Mouse (Mus musculus): Measurements from ENCODE around the gene Scml2. TPM values are rescaled to one million over a fixed set of nuclear protein-coding genes. Genes with fewer than 3 reads are reported as not detected.
A peak's percentile ranks its signal among the peaks of the same experiment; 100 is the strongest.
"Not testable (repeated sequence)": the region's sequence is repeated elsewhere in the genome, so short reads cannot be mapped to it uniquely, and the experiment has no call there.

Gene Scml2
- 0.47 and 0.84 TPM in 2 replicates for polyA plus RNA-seq (2011; ENCODE audit: insufficient read depth, insufficient read length, low replicate concordance, missing spikeins)

- not testable (repeated sequence) for H3K4me3 ChIP-seq (replicated peaks; ENCODE audit: control insufficient read depth, low read depth, low read length)
- WGBS: 100% methylated on average over 1 of the region's 14 CpGs
Measured at GRCm38 (mm10) chrX:161116893-161117292, at the start of gene Scml2. TSS of gene Scml2 (plus strand) at chrX:161117193.

GRCm38 (mm10) chrX:161075576-161075975 is 41.4 kb upstream of the Scml2 start:
- not testable (repeated sequence) for H3K27ac ChIP-seq (ENCODE audit: control insufficient read depth, insufficient read depth, low read depth, low read length, poor library complexity); H3K4me3 ChIP-seq (replicated peaks; ENCODE audit: control insufficient read depth, low read depth, low read length); H3K4me1 ChIP-seq (ENCODE audit: control insufficient read depth, insufficient read depth, low read length)
- 72% methylated on average over 6 of the region's 6 CpGs for WGBS

More at GRCm38 (mm10) chrX:161116893-161117292, at the start of gene Scml2:
- not testable (repeated sequence) for H3K27ac ChIP-seq (ENCODE audit: control insufficient read depth, insufficient read depth, low read depth, low read length, poor library complexity); H3K4me1 ChIP-seq (ENCODE audit: control insufficient read depth, insufficient read depth, low read length)

- TF ChIP-seq POLR2A (IDR thresholded peaks at IDR 0.05; ENCODE audit: borderline replicate concordance, control insufficient read depth, low read depth, low read length): no peak
- no peak for TF ChIP-seq CTCF (IDR thresholded peaks at IDR 0.05; ENCODE audit: control insufficient read depth, insufficient read depth, low read length)
- Histone ChIP-seq H3K27ac (ENCODE audit: control insufficient read depth, insufficient read depth, low read depth, low read length, poor library complexity) (no peak overlapping the region), H3K4me1 (ENCODE audit: control insufficient read depth, insufficient read depth, low read length) (no peaks in the 10 kb centered on the region), H3K4me3 (replicated peaks; ENCODE audit: control insufficient read depth, low read depth, low read length) (peak overlapping the region; percentile 66)
- 3% methylated on average over 22 of the region's 22 CpGs for WGBS
Measured at GRCm38 (mm10) chrX:161162314-161163068, 45.5 kb downstream of the Scml2 start.

- TF ChIP-seq POLR2A (IDR thresholded peaks at IDR 0.05; ENCODE audit: borderline replicate concordance, control insufficient read depth, low read depth, low read length) (no peak), CTCF (IDR thresholded peaks at IDR 0.05; ENCODE audit: control insufficient read depth, insufficient read depth, low read length) (no peak)
- Histone ChIP-seq H3K27ac (ENCODE audit: control insufficient read depth, insufficient read depth, low read depth, low read length, poor library complexity) (no peak overlapping the region), H3K4me3 (replicated peaks; ENCODE audit: control insufficient read depth, low read depth, low read length) (peak overlapping the region; percentile 66), H3K4me1 (ENCODE audit: control insufficient read depth, insufficient read depth, low read length) (no peaks in the 10 kb centered on the region)
- 9% methylated on average over 6 of the region's 6 CpGs for WGBS
Measured at GRCm38 (mm10) chrX:161163069-161163416, 46.0 kb downstream of the Scml2 start.

GRCm38 (mm10) chrX:161287156-161287555 is 170.2 kb downstream of the Scml2 start, which contains the start of gene Gm15262:
TSS of gene Gm15262 (plus strand) at chrX:161287456.
- not testable (repeated sequence) for H3K4me1 ChIP-seq (ENCODE audit: control insufficient read depth, insufficient read depth, low read length); H3K27ac ChIP-seq (ENCODE audit: control insufficient read depth, insufficient read depth, low read depth, low read length, poor library complexity); H3K4me3 ChIP-seq (replicated peaks; ENCODE audit: control insufficient read depth, low read depth, low read length)
- WGBS: 49% methylated on average over 2 of the region's 2 CpGs

Other genes with a start within 250 kb of the Scml2 start
- gene Gja6, start 210.1 kb upstream of the Scml2 start, polyA plus RNA-seq (2011; ENCODE audit: insufficient read depth, insufficient read length, low replicate concordance, missing spikeins): not detected in 2 replicates
- 0.13 and 1.7 TPM in 2 replicates for gene Cdkl5, start 122.5 kb upstream of the Scml2 start, polyA plus RNA-seq (2011; ENCODE audit: insufficient read depth, insufficient read length, low replicate concordance, missing spikeins)
- gene Gm15262, start 170.3 kb downstream of the Scml2 start, polyA plus RNA-seq (2011; ENCODE audit: insufficient read depth, insufficient read length, low replicate concordance, missing spikeins): 1.5 TPM in 1 of 2 replicates, not detected in the other

Data from bone marrow, adult 2 months (tissue).